Mouse (Mus musculus) brain, embryonic 14.5 days (tissue): ENCODE results near the gene 6430628N08Rik.

Experiments
- CTCF ChIP-seq: fragments of 200-500 bp; IDR thresholded peaks from 2 replicates; pipeline ENCODE4 v1.5.1; 2012; ENCODE audit warnings: inconsistent platforms, mild to moderate bottlenecking, moderate library complexity, borderline replicate concordance; ENCODE audit not compliant: insufficient read depth, insufficient read length; ENCODE audit errors: extremely low read depth
- POLR2A ChIP-seq: fragments of 200-500 bp; IDR thresholded peaks from 2 replicates; pipeline ENCODE4 v1.6.1; 2012; ENCODE audit warnings: mild to moderate bottlenecking, inconsistent platforms, borderline replicate concordance; ENCODE audit not compliant: poor library complexity, insufficient read depth, insufficient read length, severe bottlenecking; ENCODE audit errors: extremely low read depth

DNA sequence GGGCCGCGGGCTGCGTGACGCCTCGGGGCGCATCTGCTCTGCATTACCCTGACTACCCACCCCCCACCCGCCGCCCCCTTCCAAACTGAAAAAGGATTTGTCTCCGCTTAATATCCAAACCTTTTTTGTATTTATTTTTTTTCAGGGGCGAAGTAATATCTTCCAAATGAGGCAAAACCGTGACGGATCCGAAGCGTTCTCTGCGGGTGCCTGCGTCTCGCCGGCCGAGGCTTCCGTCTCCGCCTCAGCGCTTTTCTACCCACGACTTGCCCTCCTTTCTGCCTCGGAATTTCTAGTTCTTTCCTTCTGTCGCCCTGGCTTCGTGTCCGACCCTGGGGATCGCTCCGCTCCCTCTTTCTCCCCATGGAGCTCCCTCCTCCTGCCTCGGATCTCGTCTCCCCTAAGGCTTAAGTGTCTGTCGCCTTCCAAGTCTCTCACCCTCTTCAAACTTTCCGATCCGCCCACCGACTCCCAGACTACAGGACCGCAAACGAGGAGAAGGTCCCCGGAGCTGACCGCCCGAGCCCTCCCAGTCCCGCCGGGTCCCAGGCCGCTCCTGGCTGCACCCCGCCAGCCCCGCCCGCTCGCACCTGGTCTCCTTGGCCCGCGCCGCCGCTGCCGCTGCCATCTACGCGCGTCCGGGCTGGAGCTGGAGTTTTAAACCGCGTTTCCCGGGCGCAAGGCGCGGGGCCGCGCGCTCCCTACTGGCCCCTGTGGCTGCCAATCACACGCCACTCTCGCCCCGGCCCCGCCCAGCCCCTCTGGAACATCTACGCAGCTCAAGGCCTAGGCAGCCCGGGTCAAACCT lies 49.0 kb downstream of the 6430628N08Rik start, which contains the start of gene Dmbx1:
- no peak for TF ChIP-seq POLR2A
- no peak for TF ChIP-seq CTCF
